Mouse (Mus musculus) liver, embryonic 15.5 days (tissue): Measurements from ENCODE around the gene Gm17409. TPM values are rescaled to one million over a fixed set of nuclear protein-coding genes. Genes with fewer than 3 reads are reported as not detected.

Experiments used
- ATAC-seq: fragments of 200-750 bp; cut with Nextera tagmentation; 2 replicates; pipeline ENCODE4 v1.8.0; 2017; ENCODE audit warnings: moderate number of reproducible peaks, mild to moderate bottlenecking, moderate library complexity; ENCODE audit not compliant: insufficient read depth
- H3K27ac ChIP-seq: fragments of 300-500 bp; sonication (generic); replicated peaks from 2 replicates; pipeline ENCODE4 v1.5.1; 2015; ENCODE audit warnings: mild to moderate bottlenecking, inconsistent platforms
- H3K27me3 ChIP-seq: fragments of 300-500 bp; sonication (generic); 2 replicates; pipeline ENCODE4 v1.6.1; 2015; ENCODE audit warnings: mild to moderate bottlenecking, inconsistent platforms
- H3K36me3 ChIP-seq: fragments of 300-500 bp; sonication (generic); replicated peaks from 2 replicates; pipeline ENCODE4 v1.6.1; 2015; ENCODE audit warnings: moderate library complexity, mild to moderate bottlenecking, inconsistent platforms
- H3K4me1 ChIP-seq: fragments of 300-500 bp; sonication (generic); replicated peaks from 2 replicates; pipeline ENCODE4 v1.6.1; 2015; ENCODE audit warnings: inconsistent platforms
- H3K4me2 ChIP-seq: fragments of 300-500 bp; sonication (generic); 2 replicates; pipeline ENCODE4 v1.6.1; 2015; ENCODE audit warnings: moderate library complexity, mild to moderate bottlenecking, inconsistent platforms
- H3K4me3 ChIP-seq: fragments of 300-500 bp; sonication (generic); replicated peaks from 2 replicates; pipeline ENCODE4 v1.5.1; 2015; ENCODE audit warnings: mild to moderate bottlenecking, inconsistent platforms
- H3K9ac ChIP-seq: fragments of 300-500 bp; sonication (generic); 2 replicates; pipeline ENCODE4 v1.6.1; 2015; ENCODE audit warnings: moderate library complexity, mild to moderate bottlenecking, inconsistent platforms
- H3K9me3 ChIP-seq: fragments of 300-500 bp; sonication (generic); replicated peaks from 2 replicates; pipeline ENCODE4 v1.6.1; 2016; ENCODE audit warnings: inconsistent platforms
- WGBS: fragments of 180-500 bp; shearing (Covaris S2); methylation state at CpG from one replicate; pipeline ENCODE4 v1.1.7; 2015; ENCODE audit warnings: mixed read lengths; ENCODE audit not compliant: insufficient replicate concordance; 5-methylcytosine and 5-hydroxymethylcytosine counted together
- polyA plus RNA-seq: library from polyadenylated mRNA; unstranded; fragments of >200 nt; fragmentation: Nextera tagmentation; extraction: Ambion mirVana; gene quantifications from 2 replicates; pipeline ENCODE4 v1.2.1, GENCODE M21; 2015

Gene Gm17409
- polyA plus RNA-seq, 1 experiment from 2014 or later: not detected

- no peaks in the 10 kb centered on the region for H3K27me3 ChIP-seq
- no peaks in the 10 kb centered on the region for H3K36me3 ChIP-seq
- no peak overlapping the region for H3K4me3 ChIP-seq
- ATAC-seq: no peak
- H3K9ac ChIP-seq: no peak overlapping the region
- no peaks in the 10 kb centered on the region for H3K9me3 ChIP-seq
- WGBS: 49% methylated on average over 7 of the region's 7 CpGs
- 0 out of 2 replicates have a peak, but pooled peaks cover 4% of the 10 kb centered on the region for H3K4me1 ChIP-seq
- H3K4me2 ChIP-seq: no peak overlapping the region
- no peak overlapping the region for H3K27ac ChIP-seq
Observed at GRCm38 (mm10) chr2:58484284-58484965, 14.5 kb downstream of the Gm17409 start.

GRCm38 (mm10) chr2:58485152-58485551 lies 15.2 kb downstream of the Gm17409 start:
- Histone ChIP-seq H3K27me3 (no peaks in the 10 kb centered on the region), H3K4me2 (no peak overlapping the region), H3K27ac (no peak overlapping the region), H3K9ac (no peak overlapping the region), H3K36me3 (no peaks in the 10 kb centered on the region), H3K4me1 (0 out of 2 replicates have a peak, but pooled peaks cover 4% of the 10 kb centered on the region), H3K4me3 (no peak overlapping the region), H3K9me3 (no peaks in the 10 kb centered on the region)
- WGBS: 33% methylated on average over 4 of the region's 4 CpGs
- ATAC-seq: no peak

- Histone ChIP-seq H3K9me3 (no peaks in the 10 kb centered on the region), H3K27ac (no peak overlapping the region), H3K36me3 (no peaks in the 10 kb centered on the region), H3K4me1 (0 out of 2 replicates have a peak, but pooled peaks cover 4% of the 10 kb centered on the region), H3K4me3 (no peak overlapping the region), H3K4me2 (no peak overlapping the region), H3K9ac (no peak overlapping the region), H3K27me3 (no peaks in the 10 kb centered on the region)
- no peak for ATAC-seq
- 66% methylated on average over 3 of the region's 3 CpGs for WGBS
Observed at GRCm38 (mm10) chr2:58485683-58486082, 15.8 kb downstream of the Gm17409 start.

GRCm38 (mm10) chr2:58486441-58487278 lies 16.7 kb downstream of the Gm17409 start:
- 0 out of 2 replicates have a peak, but pooled peaks cover 4% of the 10 kb centered on the region for H3K4me1 ChIP-seq
- H3K27ac ChIP-seq: no peak overlapping the region
- H3K36me3 ChIP-seq: no peaks in the 10 kb centered on the region
- H3K27me3 ChIP-seq: no peaks in the 10 kb centered on the region
- H3K4me3 ChIP-seq: no peak overlapping the region
- no peak for ATAC-seq
- 66% methylated on average over 14 of the region's 14 CpGs for WGBS
- H3K4me2 ChIP-seq: no peak overlapping the region
- H3K9ac ChIP-seq: no peak overlapping the region
- no peaks in the 10 kb centered on the region for H3K9me3 ChIP-seq

GRCm38 (mm10) chr2:58487279-58487560 lies 17.3 kb downstream of the Gm17409 start:
- ATAC-seq: no peak
- no peak overlapping the region for H3K9ac ChIP-seq
- WGBS: 69% methylated on average over 3 of the region's 3 CpGs
- H3K36me3 ChIP-seq: no peaks in the 10 kb centered on the region
- H3K4me3 ChIP-seq: no peak overlapping the region
- 0 out of 2 replicates have a peak, but pooled peaks cover 4% of the 10 kb centered on the region for H3K4me1 ChIP-seq
- H3K27me3 ChIP-seq: no peaks in the 10 kb centered on the region
- no peaks in the 10 kb centered on the region for H3K9me3 ChIP-seq
- H3K27ac ChIP-seq: no peak overlapping the region
- H3K4me2 ChIP-seq: no peak overlapping the region

- Histone ChIP-seq H3K9ac (no peak overlapping the region), H3K4me1 (0 out of 2 replicates have a peak, but pooled peaks cover 4% of the 10 kb centered on the region), H3K27me3 (no peaks in the 10 kb centered on the region), H3K36me3 (no peaks in the 10 kb centered on the region), H3K4me3 (no peak overlapping the region), H3K4me2 (no peak overlapping the region), H3K27ac (no peak overlapping the region), H3K9me3 (no peaks in the 10 kb centered on the region)
- no peak for ATAC-seq
- WGBS: 54% methylated on average over 8 of the region's 8 CpGs
Observed at GRCm38 (mm10) chr2:58488404-58488803, 18.5 kb downstream of the Gm17409 start.

- H3K27me3 ChIP-seq: no peaks in the 10 kb centered on the region
- H3K4me2 ChIP-seq: no peak overlapping the region
- WGBS: 63% methylated on average over 9 of the region's 9 CpGs
- no peak overlapping the region for H3K9ac ChIP-seq
- no peaks in the 10 kb centered on the region for H3K36me3 ChIP-seq
- no peak overlapping the region for H3K27ac ChIP-seq
- no peak overlapping the region for H3K4me3 ChIP-seq
- ATAC-seq: no peak
- no peaks in the 10 kb centered on the region for H3K9me3 ChIP-seq
- 0 out of 2 replicates have a peak, but pooled peaks cover 4% of the 10 kb centered on the region for H3K4me1 ChIP-seq
Observed at GRCm38 (mm10) chr2:58489275-58489674, 19.4 kb downstream of the Gm17409 start.

- ATAC-seq: no peak
- Histone ChIP-seq H3K4me2 (no peak overlapping the region), H3K36me3 (no peaks in the 10 kb centered on the region), H3K27ac (no peak overlapping the region), H3K27me3 (no peaks in the 10 kb centered on the region), H3K4me3 (no peak overlapping the region), H3K4me1 (no peaks in the 10 kb centered on the region), H3K9ac (no peak overlapping the region), H3K9me3 (no peaks in the 10 kb centered on the region)
- WGBS: 76% methylated on average over 18 of the region's 18 CpGs
Observed at GRCm38 (mm10) chr2:58493685-58494635, 24.0 kb downstream of the Gm17409 start.

- Histone ChIP-seq H3K4me2 (no peak overlapping the region), H3K9ac (no peak overlapping the region), H3K36me3 (no peaks in the 10 kb centered on the region), H3K27ac (no peak overlapping the region), H3K4me3 (no peak overlapping the region), H3K9me3 (no peaks in the 10 kb centered on the region), H3K4me1 (no peaks in the 10 kb centered on the region), H3K27me3 (no peaks in the 10 kb centered on the region)
- WGBS: 57% methylated on average over 3 of the region's 3 CpGs
- no peak for ATAC-seq
Observed at GRCm38 (mm10) chr2:58495271-58495670, 25.4 kb downstream of the Gm17409 start.

GRCm38 (mm10) chr2:58496647-58497410 lies 26.9 kb downstream of the Gm17409 start:
- no peak for ATAC-seq
- no peaks in the 10 kb centered on the region for H3K4me1 ChIP-seq
- H3K27ac ChIP-seq: no peak overlapping the region
- H3K27me3 ChIP-seq: no peaks in the 10 kb centered on the region
- no peaks in the 10 kb centered on the region for H3K36me3 ChIP-seq
- H3K4me3 ChIP-seq: no peak overlapping the region
- WGBS: 24% methylated on average over 8 of the region's 8 CpGs
- H3K9ac ChIP-seq: no peak overlapping the region
- H3K9me3 ChIP-seq: no peaks in the 10 kb centered on the region
- H3K4me2 ChIP-seq: no peak overlapping the region
